Mouse (Mus musculus): ENCODE measurements at regions not wholly inside any gene's neighbourhood (a gene's known extent, or its start where the extent isn't known, plus 50 kb on each side); places are given as distances from the start of the nearest gene placed in this dataset.

- no peak for TF ChIP-seq CTCF (IDR thresholded peaks at IDR 0.05; ENCODE audit: low read depth)
- 6% methylated on average over 11 of the region's 11 CpGs for WGBS
- Histone ChIP-seq H3K9me3 (ENCODE audit: low read length) (no peaks in the 10 kb centered on the region), H3K27me3 (ENCODE audit: insufficient read depth, low read length) (no peaks in the 10 kb centered on the region), H3K4me2 (ENCODE audit: low read depth, low read length) (peak overlapping the region; percentile 27), H3K4me1 (ENCODE audit: insufficient read depth, low read length) (0 out of 2 replicates have a peak, but pooled peaks cover 5% of the 10 kb centered on the region), H3K9ac (replicated peaks; ENCODE audit: low read length) (no peak overlapping the region), H3K27ac (peak overlapping the region; percentile 9; the same call in 1 of the 2 replicates), H3K4me3 (ENCODE audit: low read length) (no peak overlapping the region), H3K36me3 (ENCODE audit: insufficient read depth, low read length) (no peaks in the 10 kb centered on the region)
- DNase-seq (ENCODE audit: low spot score) (peak; percentile 91), ATAC-seq (peak; percentile 95)
Measured at GRCm38 (mm10) chr1:41390102-41390884, 584.9 kb downstream of the Tmem182 start.

GRCm38 (mm10) chr1:41391071-41391470, 585.7 kb downstream of the Tmem182 start:
- WGBS = 33% methylated on average over 7 of the region's 7 CpGs
- no peak for DNase-seq (ENCODE audit: low spot score)
- H3K9ac ChIP-seq (replicated peaks; ENCODE audit: low read length) = no peak overlapping the region
- no peaks in the 10 kb centered on the region for H3K9me3 ChIP-seq (ENCODE audit: low read length)
- no peaks in the 10 kb centered on the region for H3K27me3 ChIP-seq (ENCODE audit: insufficient read depth, low read length)
- no peak for ATAC-seq
- H3K4me3 ChIP-seq (ENCODE audit: low read length) = no peak overlapping the region
- no peak overlapping the region for H3K4me2 ChIP-seq (ENCODE audit: low read depth, low read length)
- no peaks in the 10 kb centered on the region for H3K36me3 ChIP-seq (ENCODE audit: insufficient read depth, low read length)
- no peak for TF ChIP-seq CTCF (IDR thresholded peaks at IDR 0.05; ENCODE audit: low read depth)
- H3K4me1 ChIP-seq (ENCODE audit: insufficient read depth, low read length) = 0 out of 2 replicates have a peak, but pooled peaks cover 5% of the 10 kb centered on the region
- H3K27ac ChIP-seq = no peak overlapping the region; the same call in 1 of the 2 replicates

GRCm38 (mm10) chr1:41393287-41393686, 587.9 kb downstream of the Tmem182 start:
- H3K4me2 ChIP-seq (ENCODE audit: low read depth, low read length) = no peak overlapping the region
- H3K27me3 ChIP-seq (ENCODE audit: insufficient read depth, low read length) = no peaks in the 10 kb centered on the region
- 62% methylated on average over 4 of the region's 4 CpGs for WGBS
- DNase-seq (ENCODE audit: low spot score) (no peak), ATAC-seq (no peak)
- H3K4me1 ChIP-seq (ENCODE audit: insufficient read depth, low read length) = 0 out of 2 replicates have a peak, but pooled peaks cover 5% of the 10 kb centered on the region
- H3K9me3 ChIP-seq (ENCODE audit: low read length) = no peaks in the 10 kb centered on the region
- no peak for TF ChIP-seq CTCF (IDR thresholded peaks at IDR 0.05; ENCODE audit: low read depth)
- H3K27ac ChIP-seq = no peak overlapping the region
- H3K9ac ChIP-seq (replicated peaks; ENCODE audit: low read length) = no peak overlapping the region
- H3K4me3 ChIP-seq (ENCODE audit: low read length) = no peak overlapping the region
- H3K36me3 ChIP-seq (ENCODE audit: insufficient read depth, low read length) = no peaks in the 10 kb centered on the region

- Histone ChIP-seq H3K27ac (no peak overlapping the region), H3K27me3 (ENCODE audit: insufficient read depth, low read length) (no peaks in the 10 kb centered on the region), H3K9ac (replicated peaks; ENCODE audit: low read length) (no peak overlapping the region), H3K9me3 (ENCODE audit: low read length) (no peaks in the 10 kb centered on the region), H3K4me3 (ENCODE audit: low read length) (no peak overlapping the region), H3K4me2 (ENCODE audit: low read depth, low read length) (no peak overlapping the region), H3K4me1 (ENCODE audit: insufficient read depth, low read length) (0 out of 2 replicates have a peak, but pooled peaks cover 4% of the 10 kb centered on the region), H3K36me3 (ENCODE audit: insufficient read depth, low read length) (no peaks in the 10 kb centered on the region)
- DNase-seq (ENCODE audit: low spot score) (no peak), ATAC-seq (no peak)
- no peak for TF ChIP-seq CTCF (IDR thresholded peaks at IDR 0.05; ENCODE audit: low read depth)
- WGBS = 82% methylated on average over 3 of the region's 3 CpGs
Measured at GRCm38 (mm10) chr1:41395081-41395480, 589.7 kb downstream of the Tmem182 start.

- Histone ChIP-seq H3K36me3 (ENCODE audit: insufficient read depth, low read length) (no peaks in the 10 kb centered on the region), H3K4me3 (ENCODE audit: low read length) (no peak overlapping the region), H3K27ac (no peak overlapping the region), H3K9ac (replicated peaks; ENCODE audit: low read length) (no peak overlapping the region), H3K9me3 (ENCODE audit: low read length) (no peaks in the 10 kb centered on the region), H3K27me3 (ENCODE audit: insufficient read depth, low read length) (no peaks in the 10 kb centered on the region), H3K4me2 (ENCODE audit: low read depth, low read length) (no peak overlapping the region), H3K4me1 (ENCODE audit: insufficient read depth, low read length) (no peaks in the 10 kb centered on the region)
- 88% methylated on average over 5 of the region's 5 CpGs for WGBS
- DNase-seq (ENCODE audit: low spot score) (no peak), ATAC-seq (no peak)
- TF ChIP-seq CTCF (IDR thresholded peaks at IDR 0.05; ENCODE audit: low read depth) = no peak
Measured at GRCm38 (mm10) chr1:41410533-41410932, 605.1 kb downstream of the Tmem182 start.

GRCm38 (mm10) chr1:41411641-41412040, 606.2 kb downstream of the Tmem182 start:
- no peak overlapping the region for H3K4me2 ChIP-seq (ENCODE audit: low read depth, low read length)
- H3K27me3 ChIP-seq (ENCODE audit: insufficient read depth, low read length) = no peaks in the 10 kb centered on the region
- no peaks in the 10 kb centered on the region for H3K9me3 ChIP-seq (ENCODE audit: low read length)
- H3K4me3 ChIP-seq (ENCODE audit: low read length) = no peak overlapping the region
- ATAC-seq (no peak), DNase-seq (ENCODE audit: low spot score) (no peak)
- no peak overlapping the region for H3K9ac ChIP-seq (replicated peaks; ENCODE audit: low read length)
- no peak for TF ChIP-seq CTCF (IDR thresholded peaks at IDR 0.05; ENCODE audit: low read depth)
- H3K4me1 ChIP-seq (ENCODE audit: insufficient read depth, low read length) = no peaks in the 10 kb centered on the region
- no peaks in the 10 kb centered on the region for H3K36me3 ChIP-seq (ENCODE audit: insufficient read depth, low read length)
- H3K27ac ChIP-seq = no peak overlapping the region
- WGBS = 85% methylated on average over 3 of the region's 3 CpGs

- H3K27ac ChIP-seq = no peak overlapping the region
- H3K9me3 ChIP-seq (ENCODE audit: low read length) = no peaks in the 10 kb centered on the region
- no peak overlapping the region for H3K9ac ChIP-seq (replicated peaks; ENCODE audit: low read length)
- H3K4me2 ChIP-seq (ENCODE audit: low read depth, low read length) = no peak overlapping the region
- WGBS = 91% methylated on average over 8 of the region's 8 CpGs
- no peaks in the 10 kb centered on the region for H3K4me1 ChIP-seq (ENCODE audit: insufficient read depth, low read length)
- no peak for TF ChIP-seq CTCF (IDR thresholded peaks at IDR 0.05; ENCODE audit: low read depth)
- ATAC-seq = no peak
- no peak overlapping the region for H3K4me3 ChIP-seq (ENCODE audit: low read length)
- H3K27me3 ChIP-seq (ENCODE audit: insufficient read depth, low read length) = no peaks in the 10 kb centered on the region
- H3K36me3 ChIP-seq (ENCODE audit: insufficient read depth, low read length) = no peaks in the 10 kb centered on the region
- DNase-seq (ENCODE audit: low spot score) = no peak
Measured at GRCm38 (mm10) chr1:41412078-41412477, 606.7 kb downstream of the Tmem182 start.

Data from hindbrain, postnatal 0 days (tissue).